Mouse (Mus musculus): Measurements from ENCODE around the gene Mobp. TPM values are rescaled to one million over a fixed set of nuclear protein-coding genes. Genes with fewer than 3 reads are reported as not detected.

Mobp gene
- polyA plus RNA-seq, 1 experiment = not detected

- H3K27ac ChIP-seq (ENCODE audit: insufficient read depth, low read depth, low read length) = no peak overlapping the region
- TF ChIP-seq POLR2A (IDR thresholded peaks at IDR 0.05; ENCODE audit: borderline replicate concordance, low read depth, low read length) (no peak), CTCF (IDR thresholded peaks at IDR 0.05; ENCODE audit: low read depth, low read length) (peak; percentile 46)
Measured at GRCm38 (mm10) chr9:120171295-120171694, 21.8 kb downstream of the Mobp start.

GRCm38 (mm10) chr9:120174436-120175137 is 25.1 kb downstream of the Mobp start:
- Histone ChIP-seq H3K27ac (ENCODE audit: insufficient read depth, low read depth, low read length) (no peak overlapping the region), H3K4me1 (ENCODE audit: control insufficient read depth, insufficient read depth, low read length) (no peaks in the 10 kb centered on the region), H3K4me3 (ENCODE audit: insufficient read depth, low read length) (no peak overlapping the region)
- TF ChIP-seq CTCF (IDR thresholded peaks at IDR 0.05; ENCODE audit: low read depth, low read length) (no peak), POLR2A (IDR thresholded peaks at IDR 0.05; ENCODE audit: borderline replicate concordance, low read depth, low read length) (no peak)

More at GRCm38 (mm10) chr9:120171295-120171694, 21.8 kb downstream of the Mobp start:
- Histone ChIP-seq H3K4me1 (ENCODE audit: control insufficient read depth, insufficient read depth, low read length) (no peaks in the 10 kb centered on the region), H3K4me3 (ENCODE audit: insufficient read depth, low read length) (no peak overlapping the region)

DNA sequence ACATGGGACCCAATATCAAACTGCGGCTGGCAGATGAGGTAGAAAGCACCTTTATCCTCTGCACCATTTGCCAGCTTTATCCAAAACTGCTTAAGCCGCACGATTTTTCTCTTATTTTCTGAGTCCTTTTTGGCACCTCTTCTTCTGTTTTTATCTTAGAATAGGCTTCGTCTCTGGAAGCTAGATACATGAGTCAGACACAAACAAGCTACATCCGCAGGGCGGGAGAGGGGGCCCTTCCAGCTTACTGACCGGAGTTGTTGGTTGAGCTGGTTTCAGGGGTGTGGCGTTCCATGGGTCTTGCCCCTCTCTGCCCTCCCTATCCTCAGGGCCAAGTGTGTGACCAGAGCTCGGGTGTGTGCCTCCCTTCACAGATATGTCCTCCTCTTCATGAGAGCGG is 29.3 kb downstream of the Mobp start:
- Histone ChIP-seq H3K4me1 (ENCODE audit: control insufficient read depth, insufficient read depth, low read length) (no peaks in the 10 kb centered on the region), H3K27ac (ENCODE audit: insufficient read depth, low read depth, low read length) (no peak overlapping the region), H3K4me3 (ENCODE audit: insufficient read depth, low read length) (no peak overlapping the region)
- TF ChIP-seq POLR2A (IDR thresholded peaks at IDR 0.05; ENCODE audit: borderline replicate concordance, low read depth, low read length) (no peak), CTCF (IDR thresholded peaks at IDR 0.05; ENCODE audit: low read depth, low read length) (no peak)

GRCm38 (mm10) chr9:120184499-120184898 is 35.0 kb downstream of the Mobp start:
- Histone ChIP-seq H3K27ac (ENCODE audit: insufficient read depth, low read depth, low read length) (no peak overlapping the region), H3K4me1 (ENCODE audit: control insufficient read depth, insufficient read depth, low read length) (no peaks in the 10 kb centered on the region), H3K4me3 (ENCODE audit: insufficient read depth, low read length) (no peak overlapping the region)
- TF ChIP-seq POLR2A (IDR thresholded peaks at IDR 0.05; ENCODE audit: borderline replicate concordance, low read depth, low read length) = no peak
- TF ChIP-seq CTCF (IDR thresholded peaks at IDR 0.05; ENCODE audit: low read depth, low read length) = peak; percentile 54; the same call in 1 of the 2 replicates

GRCm38 (mm10) chr9:120186856-120187255 is 37.3 kb downstream of the Mobp start:
- TF ChIP-seq CTCF (IDR thresholded peaks at IDR 0.05; ENCODE audit: low read depth, low read length) (peak; percentile 36; the same call in 1 of the 2 replicates), POLR2A (IDR thresholded peaks at IDR 0.05; ENCODE audit: borderline replicate concordance, low read depth, low read length) (no peak)
- Histone ChIP-seq H3K4me1 (ENCODE audit: control insufficient read depth, insufficient read depth, low read length) (no peaks in the 10 kb centered on the region), H3K27ac (ENCODE audit: insufficient read depth, low read depth, low read length) (no peak overlapping the region), H3K4me3 (ENCODE audit: insufficient read depth, low read length) (no peak overlapping the region)

DNA sequence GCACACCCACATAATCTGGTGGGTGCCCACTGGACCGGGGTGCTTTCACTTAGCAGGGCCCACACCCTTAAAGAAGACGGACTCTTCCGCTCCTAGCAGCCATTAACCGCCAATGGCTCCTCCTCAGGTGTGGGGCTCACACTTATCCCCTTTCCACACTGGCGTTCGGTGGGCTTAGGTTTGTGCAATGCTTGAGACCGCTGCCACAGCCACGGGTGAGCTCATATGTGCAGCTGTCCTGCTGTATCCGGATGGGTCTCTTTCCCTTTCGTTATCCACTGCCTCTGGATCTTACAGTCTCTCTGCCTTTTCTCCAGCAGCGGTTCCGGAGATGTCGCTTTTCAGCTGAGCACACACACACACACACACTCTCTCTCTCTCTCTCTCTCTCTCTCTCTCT is 41.4 kb downstream of the Mobp start:
- Histone ChIP-seq H3K4me1 (ENCODE audit: control insufficient read depth, insufficient read depth, low read length) (no peaks in the 10 kb centered on the region), H3K27ac (ENCODE audit: insufficient read depth, low read depth, low read length) (no peak overlapping the region), H3K4me3 (ENCODE audit: insufficient read depth, low read length) (peak overlapping the region; percentile 50)
- no peak for TF ChIP-seq POLR2A (IDR thresholded peaks at IDR 0.05; ENCODE audit: borderline replicate concordance, low read depth, low read length)
- no peak for TF ChIP-seq CTCF (IDR thresholded peaks at IDR 0.05; ENCODE audit: low read depth, low read length)

GRCm38 (mm10) chr9:120191362-120192098 is 42.0 kb downstream of the Mobp start:
- TF ChIP-seq POLR2A (IDR thresholded peaks at IDR 0.05; ENCODE audit: borderline replicate concordance, low read depth, low read length) = no peak
- peak; percentile 89 for TF ChIP-seq CTCF (IDR thresholded peaks at IDR 0.05; ENCODE audit: low read depth, low read length)
- Histone ChIP-seq H3K4me1 (ENCODE audit: control insufficient read depth, insufficient read depth, low read length) (no peaks in the 10 kb centered on the region), H3K27ac (ENCODE audit: insufficient read depth, low read depth, low read length) (no peak overlapping the region), H3K4me3 (ENCODE audit: insufficient read depth, low read length) (peak overlapping the region; percentile 50)

DNA sequence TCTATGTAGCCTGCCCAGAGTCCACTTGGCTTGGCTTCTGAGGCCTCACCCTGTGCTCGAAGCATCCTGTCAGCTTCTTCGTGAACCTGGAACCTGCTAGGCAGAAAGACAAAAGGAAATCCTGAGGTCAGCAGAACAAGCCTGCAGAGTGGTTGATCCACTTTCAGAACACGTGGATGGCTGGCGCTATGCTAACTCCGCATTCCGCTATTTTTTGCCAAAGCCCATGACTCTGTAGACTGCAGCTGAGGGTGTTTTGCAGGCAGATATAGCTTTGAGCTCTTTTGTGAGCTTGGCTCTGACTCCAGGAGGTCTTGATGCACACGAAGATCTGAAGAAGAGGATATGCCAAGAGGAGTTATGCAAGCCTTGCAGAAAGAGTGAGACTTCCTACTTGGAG is 43.2 kb downstream of the Mobp start:
- Histone ChIP-seq H3K4me1 (ENCODE audit: control insufficient read depth, insufficient read depth, low read length) (no peaks in the 10 kb centered on the region), H3K27ac (ENCODE audit: insufficient read depth, low read depth, low read length) (no peak overlapping the region), H3K4me3 (ENCODE audit: insufficient read depth, low read length) (no peak overlapping the region)
- TF ChIP-seq CTCF (IDR thresholded peaks at IDR 0.05; ENCODE audit: low read depth, low read length) = no peak
- TF ChIP-seq POLR2A (IDR thresholded peaks at IDR 0.05; ENCODE audit: borderline replicate concordance, low read depth, low read length) = no peak

- H3K4me3 ChIP-seq (ENCODE audit: insufficient read depth, low read length) = no peak overlapping the region
- H3K4me1 ChIP-seq (ENCODE audit: control insufficient read depth, insufficient read depth, low read length) = no peaks in the 10 kb centered on the region
- TF ChIP-seq POLR2A (IDR thresholded peaks at IDR 0.05; ENCODE audit: borderline replicate concordance, low read depth, low read length) (no peak), CTCF (IDR thresholded peaks at IDR 0.05; ENCODE audit: low read depth, low read length) (no peak)
- H3K27ac ChIP-seq (ENCODE audit: insufficient read depth, low read depth, low read length) = no peak overlapping the region
Measured at GRCm38 (mm10) chr9:120200873-120201272, 51.4 kb downstream of the Mobp start.

GRCm38 (mm10) chr9:120201743-120202142 is 52.2 kb downstream of the Mobp start:
- Histone ChIP-seq H3K27ac (ENCODE audit: insufficient read depth, low read depth, low read length) (no peak overlapping the region), H3K4me1 (ENCODE audit: control insufficient read depth, insufficient read depth, low read length) (no peaks in the 10 kb centered on the region)
- TF ChIP-seq CTCF (IDR thresholded peaks at IDR 0.05; ENCODE audit: low read depth, low read length) (no peak), POLR2A (IDR thresholded peaks at IDR 0.05; ENCODE audit: borderline replicate concordance, low read depth, low read length) (no peak)

More at GRCm38 (mm10) chr9:120201743-120202142, 52.2 kb downstream of the Mobp start:
- no peak overlapping the region for H3K4me3 ChIP-seq (ENCODE audit: insufficient read depth, low read length)

Data from bone marrow macrophage, adult 2 months (primary cell).